Mouse (Mus musculus) midbrain, embryonic 15.5 days (tissue): Measurements from ENCODE around the gene Plekhj1. TPM values are rescaled to one million over a fixed set of nuclear protein-coding genes. Genes with fewer than 3 reads are reported as not detected.

Source experiments
- ATAC-seq: fragments of 200-750 bp; cut with Nextera tagmentation; replicated peaks from 2 replicates; pipeline ENCODE4 v1.8.0; 2017; ENCODE audit warnings: moderate TSS enrichment
- H3K27ac ChIP-seq: fragments of 300-500 bp; sonication (generic); 2 replicates; pipeline ENCODE4 v1.5.1; 2015; ENCODE audit warnings: mild to moderate bottlenecking, inconsistent platforms
- H3K27me3 ChIP-seq: fragments of 300-500 bp; sonication (generic); replicated peaks from 2 replicates; pipeline ENCODE4 v1.6.1; 2015; ENCODE audit warnings: inconsistent platforms
- H3K36me3 ChIP-seq: fragments of 300-500 bp; sonication (generic); replicated peaks from 2 replicates; pipeline ENCODE4 v1.6.1; 2015; ENCODE audit warnings: inconsistent platforms
- H3K4me1 ChIP-seq: fragments of 300-500 bp; sonication (generic); 2 replicates; pipeline ENCODE4 v1.6.1; 2015; ENCODE audit warnings: inconsistent platforms
- H3K4me2 ChIP-seq: fragments of 300-500 bp; sonication (generic); 2 replicates; pipeline ENCODE4 v1.6.1; 2015; ENCODE audit warnings: inconsistent platforms, mild to moderate bottlenecking, moderate library complexity
- H3K4me3 ChIP-seq: fragments of 300-500 bp; sonication (generic); 2 replicates; pipeline ENCODE4 v1.5.1; 2015; ENCODE audit warnings: mild to moderate bottlenecking, inconsistent platforms
- H3K9ac ChIP-seq: fragments of 300-500 bp; sonication (generic); 2 replicates; pipeline ENCODE4 v1.6.1; 2015; ENCODE audit warnings: mild to moderate bottlenecking, inconsistent platforms
- H3K9me3 ChIP-seq: fragments of 300-500 bp; sonication (generic); 2 replicates; pipeline ENCODE4 v1.6.1; 2016; ENCODE audit warnings: inconsistent platforms
- WGBS: fragments of 180-500 bp; shearing (Covaris S2); methylation state at CpG from one replicate; pipeline ENCODE4 v1.1.7; 2015; ENCODE audit warnings: mixed read lengths; 5-methylcytosine and 5-hydroxymethylcytosine counted together
- polyA plus RNA-seq: library from polyadenylated mRNA; unstranded; fragments of >200 nt; fragmentation: Nextera tagmentation; extraction: Ambion mirVana; gene quantifications from 2 replicates; pipeline ENCODE4 v1.2.1, GENCODE M21; 2015

The Plekhj1 gene
- polyA plus RNA-seq, 1 experiment from 2014 or later: 130 TPM

DNA sequence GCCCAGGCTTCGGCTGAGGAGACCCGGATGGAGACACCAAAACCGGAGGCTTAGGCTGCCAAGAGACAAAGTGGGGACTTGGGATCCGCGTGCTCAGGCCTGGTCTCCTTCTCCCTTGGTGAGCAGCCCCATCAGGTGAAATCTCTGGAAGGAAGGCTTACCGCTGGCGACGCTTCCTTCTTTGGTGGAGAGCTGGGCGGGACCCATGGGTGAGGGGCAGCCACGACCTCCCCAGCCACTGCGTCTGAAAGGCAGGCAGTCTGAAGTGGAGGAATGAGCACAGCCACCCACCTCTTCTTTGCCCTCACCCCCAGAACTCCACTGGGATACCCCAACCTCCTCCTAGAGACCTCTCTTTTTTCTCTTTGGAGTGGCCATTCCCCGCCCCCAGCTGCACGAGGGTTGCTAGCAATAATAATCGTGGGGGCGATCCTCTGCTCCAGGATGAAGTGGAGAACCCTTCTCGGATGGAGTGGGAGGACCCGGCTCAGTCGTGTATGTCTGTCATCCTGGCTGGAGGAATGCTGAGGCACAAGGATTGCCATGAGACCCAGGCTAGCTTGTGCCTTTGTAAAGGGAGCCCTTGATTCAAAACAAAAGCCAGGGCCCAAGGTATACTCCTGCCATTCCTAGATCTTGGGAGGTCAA, 10.7 kb upstream of the Plekhj1 start:
- H3K4me1 ChIP-seq: peaks cover 37% of the 10 kb centered on the region
- H3K4me2 ChIP-seq: peak overlapping the region; percentile 71; the same call in 1 of the 2 replicates
- peak overlapping the region; percentile 26; the same call in 1 of the 2 replicates for H3K9ac ChIP-seq
- ATAC-seq: no peak
- no peak overlapping the region for H3K27ac ChIP-seq
- H3K9me3 ChIP-seq: no peaks in the 10 kb centered on the region
- WGBS: 9% methylated on average over 18 of the region's 18 CpGs
- H3K36me3 ChIP-seq: peaks cover 4% of the 10 kb centered on the region; the same call in 1 of the 2 replicates
- H3K4me3 ChIP-seq: no peak overlapping the region
- H3K27me3 ChIP-seq: peaks cover 31% of the 10 kb centered on the region

DNA sequence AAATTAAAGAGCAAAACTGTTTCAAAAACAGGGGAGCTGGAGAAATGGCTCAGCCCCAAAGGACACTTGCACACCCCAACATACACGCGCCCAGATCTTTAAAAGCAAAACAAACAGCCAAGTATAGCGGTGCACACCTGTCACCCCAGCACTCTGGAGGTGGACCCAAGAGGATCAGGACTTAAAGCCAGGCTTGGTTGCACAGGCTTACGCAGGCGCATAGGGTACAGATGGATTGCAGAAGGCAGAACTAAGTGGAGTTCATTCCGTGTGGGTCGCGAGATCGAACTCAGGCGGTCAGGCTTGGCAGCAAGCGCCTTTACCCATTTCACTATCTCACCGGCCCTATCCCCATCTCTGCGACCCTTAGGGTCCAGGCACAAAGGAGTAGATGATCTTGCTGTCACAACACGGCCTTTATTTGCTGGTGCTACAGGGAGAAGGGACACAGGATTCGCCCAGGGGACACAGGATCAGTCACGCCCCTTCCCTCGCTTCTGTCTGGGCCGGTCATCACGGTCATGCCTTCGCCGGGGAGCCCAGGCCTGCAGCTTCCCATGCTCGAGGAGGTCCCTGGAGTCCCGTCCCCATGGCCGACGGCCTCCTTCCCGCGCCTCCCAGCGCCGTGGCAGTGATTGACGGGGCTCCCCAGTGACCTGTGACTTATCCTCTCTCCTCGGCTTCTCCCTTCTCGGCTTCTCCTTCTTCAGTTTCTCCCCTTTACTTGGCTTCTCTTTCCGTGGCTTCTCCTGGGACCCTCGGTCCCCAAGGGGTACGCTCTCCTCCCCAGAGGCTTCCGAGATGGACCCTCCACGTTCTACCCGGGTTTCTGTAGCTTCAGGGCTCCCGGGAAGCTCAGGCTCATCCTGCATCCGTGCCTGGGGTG, 9.9 kb upstream of the Plekhj1 start:
- no peak for ATAC-seq
- peaks cover 37% of the 10 kb centered on the region for H3K4me1 ChIP-seq
- 18% methylated on average over 40 of the region's 40 CpGs for WGBS
- no peak overlapping the region for H3K4me3 ChIP-seq
- H3K36me3 ChIP-seq: peaks cover 11% of the 10 kb centered on the region
- peak overlapping the region; percentile 71 for H3K4me2 ChIP-seq
- H3K27ac ChIP-seq: no peak overlapping the region
- H3K27me3 ChIP-seq: peaks cover 31% of the 10 kb centered on the region
- peak overlapping the region; percentile 26; the same call in 1 of the 2 replicates for H3K9ac ChIP-seq
- no peaks in the 10 kb centered on the region for H3K9me3 ChIP-seq

DNA sequence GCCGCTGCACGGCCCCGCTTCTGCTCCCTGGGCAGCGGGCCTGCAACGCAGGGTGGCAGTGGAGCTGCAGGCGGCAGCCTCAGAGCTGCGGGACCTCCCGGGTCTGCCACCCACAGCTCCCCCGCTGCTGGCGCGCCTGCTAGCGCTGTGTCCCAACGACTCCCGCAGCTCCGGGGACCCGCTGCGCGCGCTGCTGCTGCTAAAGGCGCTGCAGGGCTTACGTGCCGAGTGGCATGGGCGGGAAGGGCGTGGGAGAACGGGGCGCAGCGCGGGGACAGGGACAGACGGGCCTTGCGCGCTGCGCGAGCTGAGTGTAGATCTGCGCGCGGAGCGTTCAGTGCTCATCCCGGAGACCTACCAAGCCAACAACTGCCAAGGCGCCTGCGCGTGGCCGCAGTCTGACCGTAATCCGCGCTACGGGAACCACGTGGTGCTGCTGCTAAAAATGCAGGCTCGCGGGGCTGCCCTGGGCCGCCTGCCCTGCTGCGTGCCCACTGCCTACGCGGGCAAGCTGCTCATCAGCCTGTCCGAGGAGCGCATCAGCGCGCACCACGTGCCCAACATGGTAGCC, 8.7 kb upstream of the Plekhj1 start:
- ATAC-seq: peak; percentile 89
- Histone ChIP-seq H3K27me3 (peaks cover 31% of the 10 kb centered on the region), H3K4me3 (peak overlapping the region; percentile 40), H3K36me3 (peaks cover 23% of the 10 kb centered on the region), H3K4me2 (peak overlapping the region; percentile 71), H3K9me3 (no peaks in the 10 kb centered on the region), H3K9ac (peak overlapping the region; percentile 45), H3K27ac (peak overlapping the region; percentile 81), H3K4me1 (peaks cover 37% of the 10 kb centered on the region)
- 1% methylated on average over 58 of the region's 58 CpGs for WGBS

DNA sequence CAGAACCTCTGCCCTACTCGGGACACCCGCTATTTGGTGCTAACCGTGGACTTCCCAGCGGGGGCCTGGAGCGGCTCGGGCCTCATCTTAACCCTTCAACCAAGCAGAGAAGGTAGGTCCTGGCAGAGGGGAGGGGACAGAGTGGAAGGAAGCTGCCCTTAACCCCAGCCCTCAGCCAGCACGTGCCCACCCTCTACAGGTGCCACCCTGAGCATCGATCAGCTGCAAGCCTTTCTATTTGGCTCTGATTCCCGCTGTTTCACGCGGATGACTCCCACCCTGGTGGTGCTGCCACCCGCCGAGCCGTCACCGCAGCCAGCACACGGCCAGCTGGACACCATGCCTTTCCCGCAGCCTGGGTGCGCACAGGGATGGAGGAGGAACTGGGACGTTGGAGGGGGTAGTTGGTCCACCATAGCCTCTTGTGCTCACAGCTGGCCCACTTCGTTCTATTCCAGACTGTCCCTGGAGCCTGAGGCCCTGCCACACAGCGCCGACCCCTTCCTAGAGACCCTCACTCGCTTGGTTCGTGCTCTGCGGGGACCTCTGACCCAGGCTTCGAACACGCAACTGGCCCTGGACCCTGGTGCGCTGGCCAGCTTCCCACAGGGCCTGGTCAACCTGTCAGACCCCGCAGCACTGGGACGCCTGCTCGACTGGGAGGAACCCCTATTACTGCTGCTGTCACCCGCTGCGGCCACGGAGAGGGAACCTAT, 8.1 kb upstream of the Plekhj1 start:
- peak overlapping the region; percentile 45 for H3K9ac ChIP-seq
- peak overlapping the region; percentile 81 for H3K27ac ChIP-seq
- peaks cover 29% of the 10 kb centered on the region for H3K36me3 ChIP-seq
- 39% methylated on average over 34 of the region's 34 CpGs for WGBS
- H3K9me3 ChIP-seq: no peaks in the 10 kb centered on the region
- 0 out of 2 replicates have a peak, but pooled peaks have one; percentile 10 for ATAC-seq
- peaks cover 31% of the 10 kb centered on the region for H3K27me3 ChIP-seq
- peak overlapping the region; percentile 40 for H3K4me3 ChIP-seq
- H3K4me2 ChIP-seq: peak overlapping the region; percentile 71
- H3K4me1 ChIP-seq: peaks cover 37% of the 10 kb centered on the region

DNA sequence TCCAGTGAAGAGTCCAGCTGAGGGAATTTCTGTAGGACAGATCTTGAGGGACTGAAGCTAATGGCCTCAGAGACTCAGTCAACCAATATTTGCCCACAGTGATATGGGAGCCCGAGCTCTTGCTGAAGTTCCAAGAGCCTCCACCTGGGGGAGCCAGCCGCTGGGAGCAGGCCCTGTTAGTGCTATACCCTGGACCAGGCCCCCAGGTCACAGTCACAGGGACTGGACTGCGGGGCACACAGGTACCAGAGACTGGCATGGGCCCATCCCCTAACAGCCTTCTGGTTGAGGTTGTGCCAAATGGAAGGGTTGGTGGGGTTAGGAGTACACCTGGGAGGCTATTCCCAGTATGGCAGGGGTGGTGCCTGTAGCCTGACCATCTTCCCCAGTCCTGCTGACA, 7.5 kb upstream of the Plekhj1 start:
- Histone ChIP-seq H3K36me3 (peaks cover 34% of the 10 kb centered on the region), H3K9me3 (no peaks in the 10 kb centered on the region), H3K9ac (no peak overlapping the region), H3K4me2 (no peak overlapping the region), H3K4me1 (peaks cover 37% of the 10 kb centered on the region), H3K4me3 (no peak overlapping the region), H3K27me3 (peaks cover 31% of the 10 kb centered on the region), H3K27ac (no peak overlapping the region)
- no peak for ATAC-seq
- 13% methylated on average over 3 of the region's 3 CpGs for WGBS

DNA sequence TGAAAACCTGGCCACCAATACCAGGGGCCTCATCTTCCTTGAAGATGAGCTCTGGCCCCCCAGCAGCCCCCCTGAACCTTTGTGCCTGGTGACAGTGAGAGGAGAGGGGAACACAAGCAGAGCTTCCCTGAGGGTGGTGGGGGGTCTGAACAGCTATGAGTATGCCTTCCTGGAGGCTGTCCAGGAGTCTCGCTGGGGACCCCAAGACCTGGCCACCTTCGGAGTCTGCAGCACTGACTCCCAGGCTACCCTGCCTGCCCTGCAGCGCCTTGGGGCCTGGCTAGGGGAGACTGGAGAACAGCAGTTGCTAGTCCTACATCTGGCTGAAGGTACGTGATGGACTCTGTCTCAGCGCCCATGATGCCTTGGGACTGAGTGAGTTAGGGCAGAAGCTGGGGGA, 6.9 kb upstream of the Plekhj1 start:
- 85% methylated on average over 4 of the region's 5 CpGs for WGBS
- Histone ChIP-seq H3K4me2 (no peak overlapping the region), H3K27ac (no peak overlapping the region), H3K36me3 (peaks cover 34% of the 10 kb centered on the region), H3K9ac (no peak overlapping the region), H3K4me3 (no peak overlapping the region), H3K27me3 (peaks cover 26% of the 10 kb centered on the region), H3K4me1 (peaks cover 37% of the 10 kb centered on the region), H3K9me3 (no peaks in the 10 kb centered on the region)
- ATAC-seq: no peak

DNA sequence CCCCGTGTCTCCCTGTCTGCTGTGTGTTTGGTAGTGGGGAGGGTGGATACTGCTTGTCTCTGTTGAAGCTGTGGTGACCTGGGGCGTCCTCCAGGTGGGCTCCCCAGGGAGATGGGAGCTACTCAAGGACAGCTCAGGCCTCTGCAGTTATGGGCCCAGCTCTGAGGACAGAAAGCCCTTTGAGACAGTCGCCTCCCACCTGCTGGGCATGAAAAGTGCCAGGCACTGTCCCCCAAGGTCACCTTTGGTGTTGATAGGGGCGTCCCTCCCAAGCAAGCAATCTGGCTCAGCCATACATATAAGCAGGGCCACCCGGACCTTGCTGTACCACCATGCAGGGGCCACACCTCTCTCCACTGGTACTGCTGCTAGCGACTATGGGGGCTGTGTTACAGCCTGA, 6.5 kb upstream of the Plekhj1 start, which contains the start of gene Amh:
TSS of gene Amh (plus strand) at position 328 of the 400 bp plus-strand sequence.
- Histone ChIP-seq H3K4me3 (no peak within 1 kb of the TSS), H3K4me2 (no peak within 1 kb of the TSS), H3K36me3 (peaks cover 34% of the 10 kb centered on the region), H3K9ac (no peak within 1 kb of the TSS), H3K9me3 (no peaks in the 10 kb centered on the region), H3K27ac (no peak within 1 kb of the TSS), H3K27me3 (peaks cover 22% of the 10 kb centered on the region), H3K4me1 (peaks cover 39% of the 10 kb centered on the region)
- 74% methylated on average over 6 of the region's 6 CpGs for WGBS
- ATAC-seq: no peak

DNA sequence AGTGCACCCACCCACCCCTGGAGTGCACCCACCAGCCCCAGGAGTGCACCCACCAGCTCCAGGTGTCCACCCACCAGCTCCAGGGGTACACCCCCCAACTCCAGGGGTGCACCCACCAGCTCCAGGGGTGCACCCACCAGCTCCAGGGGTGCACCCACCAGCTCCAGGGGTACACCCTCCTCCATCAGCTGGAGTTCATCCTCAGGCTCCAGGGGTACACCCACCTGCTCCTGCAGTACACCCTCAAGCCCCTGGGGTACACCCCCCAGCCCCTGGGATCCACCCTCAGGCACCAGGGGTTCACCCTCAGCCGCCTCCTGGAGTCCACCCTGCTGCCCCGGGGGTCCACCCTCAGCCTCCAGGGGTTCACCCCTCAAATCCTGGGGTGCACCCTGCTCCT, 5.9 kb upstream of the Plekhj1 start:
- Histone ChIP-seq H3K9ac (no peak overlapping the region), H3K4me2 (no peak overlapping the region), H3K9me3 (no peaks in the 10 kb centered on the region), H3K27ac (no peak overlapping the region), H3K27me3 (peaks cover 19% of the 10 kb centered on the region; the same call in 1 of the 2 replicates), H3K4me1 (peaks cover 45% of the 10 kb centered on the region), H3K36me3 (peaks cover 34% of the 10 kb centered on the region), H3K4me3 (no peak overlapping the region)
- ATAC-seq: no peak
- 96% methylated on average over 2 of the region's 2 CpGs for WGBS

DNA sequence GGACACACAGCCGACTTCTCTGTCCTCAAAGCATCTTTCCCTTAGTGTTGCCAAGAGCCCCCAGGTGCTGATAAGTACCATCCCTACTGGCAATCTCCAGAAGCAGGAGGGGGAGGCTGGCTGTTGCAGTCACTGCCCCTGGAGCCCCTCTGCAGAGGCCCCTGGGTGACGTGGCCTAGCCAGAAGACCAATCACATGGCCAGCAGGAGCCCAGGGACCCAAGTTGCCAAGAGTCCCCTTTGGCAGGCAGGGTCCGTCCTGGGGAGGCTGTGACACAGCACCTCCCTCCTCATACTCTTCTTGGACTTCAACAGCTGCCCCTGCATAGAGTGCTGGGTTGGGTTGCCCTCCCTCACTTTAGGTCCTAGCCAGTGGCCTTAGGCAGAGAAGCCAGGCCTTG, 4.6 kb upstream of the Plekhj1 start:
- Histone ChIP-seq H3K4me1 (peaks cover 35% of the 10 kb centered on the region), H3K36me3 (peaks cover 34% of the 10 kb centered on the region), H3K4me2 (no peak overlapping the region), H3K27ac (no peak overlapping the region), H3K9ac (no peak overlapping the region), H3K9me3 (no peaks in the 10 kb centered on the region), H3K27me3 (peaks cover 6% of the 10 kb centered on the region; the same call in 1 of the 2 replicates), H3K4me3 (no peak overlapping the region)
- WGBS: 80% methylated on average over 3 of the region's 3 CpGs
- ATAC-seq: no peak

DNA sequence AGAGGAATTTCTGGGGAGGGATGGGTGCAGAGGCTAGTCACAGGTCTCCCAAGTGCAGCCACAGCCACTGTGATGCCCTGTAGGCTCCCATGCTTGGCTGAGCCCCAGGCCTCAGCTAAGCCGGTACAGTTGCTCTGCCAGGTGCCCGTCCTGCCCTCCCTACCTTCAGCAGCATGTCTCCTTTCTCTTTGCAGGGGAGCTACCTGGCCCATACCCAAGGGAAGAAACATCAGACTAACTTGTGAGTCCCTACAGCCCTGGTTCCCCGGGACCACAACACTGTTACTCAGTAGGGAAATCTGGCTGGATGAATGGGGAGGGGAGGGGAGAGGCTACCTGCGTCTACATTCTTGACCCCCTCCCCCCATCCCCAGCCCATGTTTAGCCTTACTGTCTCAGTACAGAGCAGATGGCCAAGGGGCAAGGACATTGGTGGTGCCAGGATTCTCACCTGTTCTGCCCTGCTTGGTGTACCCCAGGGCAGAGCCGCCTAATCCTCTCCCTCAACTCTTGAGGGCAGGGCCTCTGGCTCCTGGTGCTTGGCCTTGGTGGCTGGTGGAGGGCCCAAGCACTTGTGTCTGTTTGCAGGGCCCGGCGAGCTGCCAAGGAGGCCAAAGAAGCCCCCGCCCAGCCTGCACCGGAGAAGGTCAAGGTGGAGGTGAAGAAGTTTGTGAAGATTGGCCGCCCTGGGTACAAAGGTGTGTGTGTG, 3.9 kb upstream of the Plekhj1 start:
- peaks cover 34% of the 10 kb centered on the region for H3K36me3 ChIP-seq
- H3K27ac ChIP-seq: no peak overlapping the region
- no peak overlapping the region for H3K9ac ChIP-seq
- ATAC-seq: no peak
- H3K27me3 ChIP-seq: 0 out of 2 replicates have a peak, but pooled peaks cover 5% of the 10 kb centered on the region
- H3K4me3 ChIP-seq: no peak overlapping the region
- H3K9me3 ChIP-seq: no peaks in the 10 kb centered on the region
- H3K4me1 ChIP-seq: peaks cover 30% of the 10 kb centered on the region
- WGBS: 94% methylated on average over 10 of the region's 10 CpGs
- H3K4me2 ChIP-seq: no peak overlapping the region

DNA sequence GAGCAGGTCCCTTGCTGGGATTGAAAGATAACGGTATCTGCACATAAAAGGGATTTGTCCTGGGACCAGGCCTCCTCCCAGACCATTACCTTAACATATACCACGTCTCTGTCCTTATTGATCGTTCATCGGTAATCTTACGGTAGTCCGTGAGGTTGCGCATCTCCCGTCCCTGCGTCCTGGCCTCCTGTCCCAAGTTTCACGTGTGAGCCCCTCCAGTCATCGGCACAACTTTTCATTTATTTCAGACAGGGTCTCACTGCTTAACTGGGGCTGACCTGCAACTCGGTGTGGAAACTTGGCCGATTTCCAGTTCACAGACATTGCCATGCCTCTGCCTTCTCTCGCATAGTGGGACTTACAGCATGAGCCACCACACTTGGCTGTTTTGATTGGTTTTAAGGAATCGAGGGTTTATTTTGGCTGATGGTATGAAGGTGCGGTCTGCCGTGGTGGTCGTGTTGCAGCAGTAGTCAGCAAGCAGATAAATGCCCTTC, 692 bp upstream of the Plekhj1 start:
- H3K4me3 ChIP-seq: peak overlapping the region; percentile 97
- no peaks in the 10 kb centered on the region for H3K9me3 ChIP-seq
- H3K9ac ChIP-seq: peak overlapping the region; percentile 99
- no peaks in the 10 kb centered on the region for H3K27me3 ChIP-seq
- H3K4me1 ChIP-seq: peaks cover 33% of the 10 kb centered on the region
- ATAC-seq: no peak
- H3K27ac ChIP-seq: peak overlapping the region; percentile 92
- peak overlapping the region; percentile 92 for H3K4me2 ChIP-seq
- 3% methylated on average over 18 of the region's 18 CpGs for WGBS
- peaks cover 45% of the 10 kb centered on the region for H3K36me3 ChIP-seq
